Mouse (Mus musculus): ENCODE measurements at regions not wholly inside any gene's neighbourhood (a gene's known extent, or its start where the extent isn't known, plus 50 kb on each side); places are given as distances from the start of the nearest gene placed in this dataset.

GRCm38 (mm10) chr6:51036956-51037355, 382.7 kb upstream of the Npvf start:
- 77% methylated on average over 4 of the region's 4 CpGs for WGBS
- no peak overlapping the region for H3K27ac ChIP-seq (ENCODE audit: insufficient read depth, low read depth, low read length)
- no peaks in the 10 kb centered on the region for H3K4me1 ChIP-seq (ENCODE audit: control insufficient read depth, insufficient read depth, low read length)
- TF ChIP-seq POLR2A (IDR thresholded peaks at IDR 0.05; ENCODE audit: insufficient read depth, low read depth, low read length) (no peak), CTCF (IDR thresholded peaks at IDR 0.05; ENCODE audit: insufficient read depth, low read depth, low read length) (no peak)
- H3K4me3 ChIP-seq (ENCODE audit: insufficient read depth, low read depth, low read length): no peak overlapping the region

- TF ChIP-seq POLR2A (IDR thresholded peaks at IDR 0.05; ENCODE audit: insufficient read depth, low read depth, low read length): no peak
- TF ChIP-seq CTCF (IDR thresholded peaks at IDR 0.05; ENCODE audit: insufficient read depth, low read depth, low read length): no peak
- 88% methylated on average over 20 of the region's 20 CpGs for WGBS
- Histone ChIP-seq H3K4me1 (ENCODE audit: control insufficient read depth, insufficient read depth, low read length) (no peaks in the 10 kb centered on the region), H3K4me3 (ENCODE audit: insufficient read depth, low read depth, low read length) (no peak overlapping the region), H3K27ac (ENCODE audit: insufficient read depth, low read depth, low read length) (no peak overlapping the region)
Measured at GRCm38 (mm10) chr6:51039486-51040180, 385.4 kb upstream of the Npvf start.

DNA sequence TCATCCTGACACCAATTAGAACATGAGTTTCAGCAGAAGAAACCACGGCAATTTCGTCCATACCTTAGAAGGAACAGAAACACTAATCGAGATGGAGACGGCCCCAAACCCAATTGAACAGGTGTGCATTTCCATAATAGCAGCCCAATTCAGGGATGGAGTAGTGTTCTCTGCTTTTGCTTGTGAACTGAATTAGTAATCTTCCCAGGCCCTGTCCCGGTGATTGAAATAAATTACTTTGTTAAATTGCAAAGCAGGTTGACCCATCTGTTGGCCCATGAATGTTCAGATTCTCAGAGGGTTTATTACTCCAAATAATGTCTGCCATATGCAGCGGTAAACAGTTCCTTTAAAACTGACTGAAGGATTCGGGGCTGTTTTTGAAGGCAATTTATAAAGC, 388.5 kb upstream of the Nfe2l3 start:
- WGBS: 84% methylated on average over 7 of the region's 7 CpGs
- H3K27ac ChIP-seq (ENCODE audit: insufficient read depth, low read depth, low read length): no peak overlapping the region
- TF ChIP-seq POLR2A (IDR thresholded peaks at IDR 0.05; ENCODE audit: insufficient read depth, low read depth, low read length) (no peak), CTCF (IDR thresholded peaks at IDR 0.05; ENCODE audit: insufficient read depth, low read depth, low read length) (no peak)
- no peak overlapping the region for H3K4me3 ChIP-seq (ENCODE audit: insufficient read depth, low read depth, low read length)
- no peaks in the 10 kb centered on the region for H3K4me1 ChIP-seq (ENCODE audit: control insufficient read depth, insufficient read depth, low read length)

DNA sequence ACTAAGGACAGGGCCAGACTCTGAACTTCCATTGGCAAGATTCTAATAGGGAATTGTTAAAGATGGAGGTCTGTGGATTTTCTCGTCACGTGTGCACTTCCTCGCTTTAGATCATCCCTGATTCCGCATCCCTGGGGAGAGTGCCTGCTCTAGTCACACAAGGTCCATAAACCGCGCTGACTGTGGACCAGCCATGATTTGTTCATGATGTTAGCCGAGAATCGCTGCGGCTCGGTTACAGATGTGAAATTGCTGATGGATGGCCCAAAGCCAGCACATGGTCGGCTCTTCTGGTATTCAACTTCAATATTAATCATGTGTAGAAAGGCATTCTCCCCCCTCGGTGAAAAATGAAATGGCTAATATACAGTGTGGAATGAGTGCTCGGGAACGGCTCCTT, 387.6 kb upstream of the Nfe2l3 start:
- Histone ChIP-seq H3K27ac (ENCODE audit: insufficient read depth, low read depth, low read length) (no peak overlapping the region), H3K4me3 (ENCODE audit: insufficient read depth, low read depth, low read length) (no peak overlapping the region), H3K4me1 (ENCODE audit: control insufficient read depth, insufficient read depth, low read length) (no peaks in the 10 kb centered on the region)
- TF ChIP-seq POLR2A (IDR thresholded peaks at IDR 0.05; ENCODE audit: insufficient read depth, low read depth, low read length) (no peak), CTCF (IDR thresholded peaks at IDR 0.05; ENCODE audit: insufficient read depth, low read depth, low read length) (no peak)
- 89% methylated on average over 14 of the region's 14 CpGs for WGBS

DNA sequence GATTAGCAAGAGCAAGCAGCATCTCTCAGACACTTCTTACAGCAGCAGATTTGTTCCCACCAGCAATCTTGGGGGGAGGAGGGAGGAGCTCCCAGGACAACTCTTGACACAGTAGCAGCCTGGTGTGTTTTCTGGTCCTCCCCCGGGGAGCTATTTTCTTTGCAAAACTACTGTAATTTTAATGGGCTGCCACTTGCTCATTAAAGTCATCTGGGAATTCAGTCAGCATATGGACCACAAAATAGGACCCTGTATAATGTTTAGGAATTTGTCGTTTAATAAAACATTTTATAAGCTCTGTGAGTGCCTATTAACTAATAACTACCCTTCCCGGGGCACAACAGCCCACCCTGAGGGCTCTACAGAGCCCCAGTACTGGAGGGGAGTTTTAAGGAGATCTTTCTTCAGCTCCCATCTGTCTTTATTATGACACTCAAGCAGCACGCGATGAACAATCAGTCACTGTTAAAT, 380.0 kb upstream of the Nfe2l3 start:
- Histone ChIP-seq H3K4me1 (ENCODE audit: control insufficient read depth, insufficient read depth, low read length) (peaks cover 5% of the 10 kb centered on the region; the same call in 1 of the 2 replicates), H3K27ac (ENCODE audit: insufficient read depth, low read depth, low read length) (no peak overlapping the region), H3K4me3 (ENCODE audit: insufficient read depth, low read depth, low read length) (no peak overlapping the region)
- WGBS: 18% methylated on average over 5 of the region's 5 CpGs
- TF ChIP-seq CTCF (IDR thresholded peaks at IDR 0.05; ENCODE audit: insufficient read depth, low read depth, low read length): no peak
- TF ChIP-seq POLR2A (IDR thresholded peaks at IDR 0.05; ENCODE audit: insufficient read depth, low read depth, low read length): no peak

GRCm38 (mm10) chr6:51057229-51057628, 375.2 kb upstream of the Nfe2l3 start:
- TF ChIP-seq POLR2A (IDR thresholded peaks at IDR 0.05; ENCODE audit: insufficient read depth, low read depth, low read length) (no peak), CTCF (IDR thresholded peaks at IDR 0.05; ENCODE audit: insufficient read depth, low read depth, low read length) (no peak)
- Histone ChIP-seq H3K27ac (ENCODE audit: insufficient read depth, low read depth, low read length) (no peak overlapping the region), H3K4me3 (ENCODE audit: insufficient read depth, low read depth, low read length) (no peak overlapping the region), H3K4me1 (ENCODE audit: control insufficient read depth, insufficient read depth, low read length) (peaks cover 5% of the 10 kb centered on the region; the same call in 1 of the 2 replicates)
- 32% methylated on average over 7 of the region's 7 CpGs for WGBS

- no peak overlapping the region for H3K4me3 ChIP-seq (ENCODE audit: insufficient read depth, low read depth, low read length)
- H3K27ac ChIP-seq (ENCODE audit: insufficient read depth, low read depth, low read length): no peak overlapping the region
- 81% methylated on average over 7 of the region's 7 CpGs for WGBS
- TF ChIP-seq POLR2A (IDR thresholded peaks at IDR 0.05; ENCODE audit: insufficient read depth, low read depth, low read length) (no peak), CTCF (IDR thresholded peaks at IDR 0.05; ENCODE audit: insufficient read depth, low read depth, low read length) (no peak)
- H3K4me1 ChIP-seq (ENCODE audit: control insufficient read depth, insufficient read depth, low read length): no peaks in the 10 kb centered on the region
Measured at GRCm38 (mm10) chr6:51059923-51060847, 372.3 kb upstream of the Nfe2l3 start.

DNA sequence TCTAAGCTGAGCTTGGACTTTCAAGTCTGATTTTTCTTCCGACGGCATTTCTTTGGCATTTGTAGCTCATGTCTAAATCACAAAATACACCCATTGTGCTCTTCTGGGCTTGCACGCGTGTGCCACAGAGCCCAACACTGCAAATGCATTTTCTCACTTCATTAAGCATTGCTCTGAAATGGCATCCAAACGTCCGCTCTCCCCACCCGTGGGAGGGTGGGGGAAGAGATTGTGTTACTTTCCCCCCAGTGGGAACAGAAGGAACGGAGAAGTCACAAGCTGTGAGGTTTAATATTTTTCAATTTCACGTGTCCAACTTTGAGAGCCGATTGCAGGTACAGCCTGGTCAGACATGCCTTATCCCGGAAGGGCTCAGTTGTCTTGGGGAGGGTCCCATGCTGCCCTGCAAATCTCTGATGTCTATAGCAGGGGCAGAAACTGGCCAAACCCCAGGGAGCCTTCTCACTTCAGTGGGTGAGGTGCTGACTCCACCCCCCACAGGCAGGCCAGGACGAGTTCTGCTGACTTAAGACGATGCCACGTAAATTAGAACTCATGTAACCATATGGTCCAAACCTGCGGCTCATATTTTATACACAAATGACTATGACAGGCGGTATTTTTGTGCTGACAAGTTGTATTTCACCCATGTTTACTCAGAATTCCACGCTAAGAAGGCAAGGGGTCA, 371.5 kb upstream of the Nfe2l3 start:
- H3K4me1 ChIP-seq (ENCODE audit: control insufficient read depth, insufficient read depth, low read length): no peaks in the 10 kb centered on the region
- H3K4me3 ChIP-seq (ENCODE audit: insufficient read depth, low read depth, low read length): no peak overlapping the region
- 66% methylated on average over 17 of the region's 17 CpGs for WGBS
- H3K27ac ChIP-seq (ENCODE audit: insufficient read depth, low read depth, low read length): no peak overlapping the region
- TF ChIP-seq CTCF (IDR thresholded peaks at IDR 0.05; ENCODE audit: insufficient read depth, low read depth, low read length) (no peak), POLR2A (IDR thresholded peaks at IDR 0.05; ENCODE audit: insufficient read depth, low read depth, low read length) (no peak)
